Mouse (Mus musculus): Measurements from ENCODE around the gene Iqcd. TPM values are rescaled to one million over a fixed set of nuclear protein-coding genes. Genes with fewer than 3 reads are reported as not detected.

Iqcd gene
- polyA plus RNA-seq, 1 experiment from 2014 or later, result 1.7 TPM

DNA sequence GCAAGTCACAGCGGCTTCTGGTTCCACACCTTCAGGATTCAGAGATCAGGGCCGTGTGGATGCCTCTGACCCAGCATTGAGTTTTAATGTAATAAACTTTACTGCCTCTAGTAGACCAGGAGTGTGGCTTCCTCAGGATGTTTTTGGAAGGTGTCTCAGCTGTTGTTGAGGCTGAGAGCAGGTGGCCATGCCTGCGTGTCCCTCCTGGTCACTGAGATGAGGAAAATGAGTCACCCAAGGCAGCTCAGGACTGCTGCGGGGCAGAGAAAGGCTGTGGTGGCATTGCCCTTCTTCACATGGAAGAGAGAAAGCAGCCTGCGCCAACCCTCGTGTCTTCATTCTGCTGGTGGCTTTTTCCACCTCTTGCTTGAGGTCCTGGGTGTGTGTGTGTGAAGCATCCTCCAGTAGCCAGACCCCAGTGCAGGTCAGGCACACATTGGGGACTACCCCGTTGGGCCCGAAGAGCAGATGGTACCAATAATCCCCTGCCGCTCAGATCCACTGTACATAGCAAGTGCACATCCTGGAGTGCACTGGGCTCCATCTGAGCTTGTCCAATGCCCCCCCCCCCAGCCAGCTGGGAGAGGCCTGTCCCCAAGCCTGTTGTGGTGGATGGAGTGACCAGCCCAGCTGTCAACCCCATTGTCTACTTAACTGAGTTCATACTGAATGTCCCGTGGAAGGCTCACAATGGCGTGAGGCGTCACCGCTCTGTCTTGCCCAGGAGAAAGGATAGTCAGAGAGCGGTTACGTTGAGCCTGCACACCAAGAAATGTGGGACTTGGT is 38.9 kb downstream of the Iqcd start:
- Histone ChIP-seq H3K36me3 (ENCODE audit: insufficient read depth, low read length) (peaks cover 29% of the 10 kb centered on the region), H3K9me3 (ENCODE audit: low read length) (no peaks in the 10 kb centered on the region)
- 90% methylated on average over 15 of the region's 15 CpGs for WGBS

DNA sequence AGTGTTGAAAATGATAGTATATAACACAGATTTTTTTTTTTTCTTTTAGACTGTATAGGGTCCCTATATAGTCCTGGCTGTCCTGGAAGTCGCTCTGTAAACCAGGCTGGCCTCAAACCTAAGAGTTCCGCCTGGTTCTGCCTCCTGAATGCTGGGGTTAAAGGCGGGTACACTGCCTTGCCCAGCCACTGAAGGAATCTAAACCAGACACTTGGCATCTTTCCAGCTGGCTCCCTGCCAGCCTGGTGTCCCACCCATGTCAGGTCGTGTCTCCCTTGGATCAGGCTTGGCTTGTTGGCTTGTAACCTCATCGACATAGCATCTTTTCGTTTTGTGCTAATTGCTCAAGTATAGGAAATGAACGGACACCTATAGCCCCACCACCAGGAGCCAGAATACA is 39.8 kb downstream of the Iqcd start:
- Histone ChIP-seq H3K9me3 (ENCODE audit: low read length) (no peaks in the 10 kb centered on the region), H3K27ac (ENCODE audit: low read length) (no peak overlapping the region), H3K36me3 (ENCODE audit: insufficient read depth, low read length) (peaks cover 20% of the 10 kb centered on the region), H3K27me3 (replicated peaks; ENCODE audit: insufficient read depth, low read length) (no peaks in the 10 kb centered on the region), H3K4me1 (ENCODE audit: insufficient read depth, low read depth, low read length) (no peaks in the 10 kb centered on the region), H3K4me3 (ENCODE audit: low read depth, low read length) (no peak overlapping the region), H3K4me2 (replicated peaks; ENCODE audit: low read depth, low read length) (no peak overlapping the region), H3K9ac (replicated peaks; ENCODE audit: low read depth) (no peak overlapping the region)
- ATAC-seq (no peak), DNase-seq (ENCODE audit: low spot score) (no peak)
- TF ChIP-seq CTCF (IDR thresholded peaks at IDR 0.05), result no peak; the same call in 1 of the 2 replicates
- TF ChIP-seq EP300 (IDR thresholded peaks at IDR 0.05), result no peak
- 53% methylated on average over 7 of the region's 7 CpGs for WGBS

More for the DNA sequence above, 38.9 kb downstream of the Iqcd start:
- no peak overlapping the region for H3K9ac ChIP-seq (replicated peaks; ENCODE audit: low read depth)
- H3K4me3 ChIP-seq (ENCODE audit: low read depth, low read length), result no peak overlapping the region
- no peak overlapping the region for H3K27ac ChIP-seq (ENCODE audit: low read length)
- H3K4me2 ChIP-seq (replicated peaks; ENCODE audit: low read depth, low read length), result no peak overlapping the region
- no peak for ATAC-seq
- H3K27me3 ChIP-seq (replicated peaks; ENCODE audit: insufficient read depth, low read length), result no peaks in the 10 kb centered on the region
- TF ChIP-seq CTCF (IDR thresholded peaks at IDR 0.05), result no peak
- no peak for TF ChIP-seq EP300 (IDR thresholded peaks at IDR 0.05)
- no peaks in the 10 kb centered on the region for H3K4me1 ChIP-seq (ENCODE audit: insufficient read depth, low read depth, low read length)
- DNase-seq (ENCODE audit: low spot score), result no peak

DNA sequence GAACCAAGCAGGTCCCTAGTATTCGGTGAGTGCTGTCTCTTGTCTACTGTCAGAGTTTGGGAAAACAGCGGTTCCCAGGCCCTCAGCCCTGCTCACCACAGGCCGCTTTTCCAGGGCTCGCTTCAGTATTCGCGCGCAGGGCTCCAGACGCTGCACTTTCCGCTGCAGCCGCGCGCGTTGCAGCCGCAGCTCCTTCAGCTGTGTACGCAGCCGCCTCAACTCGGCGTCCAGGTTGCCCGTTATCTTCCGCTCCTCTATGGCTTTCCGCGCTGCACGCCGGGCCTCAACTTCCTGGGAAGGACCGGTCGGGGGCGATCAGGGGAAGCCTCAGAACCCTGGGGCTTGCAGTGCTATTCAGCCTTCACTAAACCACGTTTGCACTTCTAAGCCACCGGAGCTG is 42.3 kb downstream of the Iqcd start:
- TF ChIP-seq EP300 (IDR thresholded peaks at IDR 0.05) (no peak), CTCF (IDR thresholded peaks at IDR 0.05) (no peak)
- H3K27me3 ChIP-seq (replicated peaks; ENCODE audit: insufficient read depth, low read length), result no peaks in the 10 kb centered on the region
- ATAC-seq (no peak), DNase-seq (ENCODE audit: low spot score) (no peak)
- peaks cover 15% of the 10 kb centered on the region for H3K36me3 ChIP-seq (ENCODE audit: insufficient read depth, low read length)
- H3K4me2 ChIP-seq (replicated peaks; ENCODE audit: low read depth, low read length), result no peak overlapping the region
- no peak overlapping the region for H3K27ac ChIP-seq (ENCODE audit: low read length)
- H3K4me3 ChIP-seq (ENCODE audit: low read depth, low read length), result no peak overlapping the region
- no peaks in the 10 kb centered on the region for H3K9me3 ChIP-seq (ENCODE audit: low read length)
- 13% methylated on average over 29 of the region's 29 CpGs for WGBS
- H3K9ac ChIP-seq (replicated peaks; ENCODE audit: low read depth), result no peak overlapping the region
- no peaks in the 10 kb centered on the region for H3K4me1 ChIP-seq (ENCODE audit: insufficient read depth, low read depth, low read length)

DNA sequence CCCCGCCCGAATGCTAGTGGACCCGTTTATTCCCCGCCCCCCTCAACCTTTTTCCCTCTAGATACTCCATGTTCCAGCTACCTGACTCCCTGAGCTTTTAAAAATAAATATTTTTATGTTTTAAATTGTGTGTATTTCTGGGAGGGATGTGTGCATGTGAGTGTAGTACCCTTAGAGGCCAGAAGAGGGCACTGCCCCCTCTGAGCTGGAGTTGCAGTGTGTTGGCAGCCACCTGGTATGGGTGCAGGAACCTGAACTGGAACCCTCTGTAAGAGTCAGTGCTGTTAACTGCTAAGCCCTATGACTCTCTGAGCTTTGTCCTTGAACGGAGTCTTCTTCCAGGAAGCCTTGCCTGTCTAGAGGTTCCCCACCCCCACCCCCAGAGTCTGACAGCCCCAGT is 43.1 kb downstream of the Iqcd start:
- no peak overlapping the region for H3K27ac ChIP-seq (ENCODE audit: low read length)
- TF ChIP-seq CTCF (IDR thresholded peaks at IDR 0.05) (0 out of 2 replicates have a peak, but pooled peaks have one; percentile 1), EP300 (IDR thresholded peaks at IDR 0.05) (no peak)
- H3K36me3 ChIP-seq (ENCODE audit: insufficient read depth, low read length), result peaks cover 9% of the 10 kb centered on the region
- no peak overlapping the region for H3K4me2 ChIP-seq (replicated peaks; ENCODE audit: low read depth, low read length)
- no peak overlapping the region for H3K4me3 ChIP-seq (ENCODE audit: low read depth, low read length)
- H3K9ac ChIP-seq (replicated peaks; ENCODE audit: low read depth), result no peak overlapping the region
- no peaks in the 10 kb centered on the region for H3K27me3 ChIP-seq (replicated peaks; ENCODE audit: insufficient read depth, low read length)
- WGBS, result 90% methylated on average over 5 of the region's 5 CpGs
- no peaks in the 10 kb centered on the region for H3K4me1 ChIP-seq (ENCODE audit: insufficient read depth, low read depth, low read length)
- no peaks in the 10 kb centered on the region for H3K9me3 ChIP-seq (ENCODE audit: low read length)
- no peak for DNase-seq (ENCODE audit: low spot score)
- no peak for ATAC-seq

DNA sequence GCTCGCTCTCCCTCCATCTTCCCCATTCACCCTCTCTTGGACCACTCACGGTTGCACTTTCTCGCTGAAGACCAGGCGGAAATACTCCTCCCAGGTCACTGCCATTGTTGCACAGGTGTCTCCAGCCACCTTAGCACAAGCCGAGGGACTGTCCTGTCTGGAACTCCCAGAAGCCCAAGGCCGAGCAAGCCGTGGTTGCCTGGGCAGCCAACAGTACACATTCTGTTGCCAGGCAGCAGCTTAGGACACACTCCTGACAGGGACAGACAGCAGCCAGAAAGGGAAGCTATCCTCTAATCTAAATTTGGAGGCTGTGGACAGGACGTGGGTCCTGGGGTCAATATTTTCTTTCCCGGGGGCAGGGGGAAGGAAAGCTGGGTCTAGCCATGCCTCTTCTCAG is 45.3 kb downstream of the Iqcd start, which contains the start of gene Cfap73:
Gene Cfap73 (minus strand): TSS at position 105 of the 400 bp plus-strand sequence.
- no peak for ATAC-seq
- H3K36me3 ChIP-seq (ENCODE audit: insufficient read depth, low read length), result no peaks in the 10 kb centered on the region
- no peaks in the 10 kb centered on the region for H3K27me3 ChIP-seq (replicated peaks; ENCODE audit: insufficient read depth, low read length)
- no peaks in the 10 kb centered on the region for H3K9me3 ChIP-seq (ENCODE audit: low read length)
- no peak for DNase-seq (ENCODE audit: low spot score)
- no peak within 1 kb of the TSS for H3K4me3 ChIP-seq (ENCODE audit: low read depth, low read length)
- 40% methylated on average over 9 of the region's 9 CpGs for WGBS
- H3K9ac ChIP-seq (replicated peaks; ENCODE audit: low read depth), result no peak within 1 kb of the TSS
- TF ChIP-seq CTCF (IDR thresholded peaks at IDR 0.05), result no peak
- TF ChIP-seq EP300 (IDR thresholded peaks at IDR 0.05), result no peak
- H3K27ac ChIP-seq (ENCODE audit: low read length), result no peak within 1 kb of the TSS
- H3K4me1 ChIP-seq (ENCODE audit: insufficient read depth, low read depth, low read length), result no peaks in the 10 kb centered on the region
- H3K4me2 ChIP-seq (replicated peaks; ENCODE audit: low read depth, low read length), result no peak within 1 kb of the TSS

DNA sequence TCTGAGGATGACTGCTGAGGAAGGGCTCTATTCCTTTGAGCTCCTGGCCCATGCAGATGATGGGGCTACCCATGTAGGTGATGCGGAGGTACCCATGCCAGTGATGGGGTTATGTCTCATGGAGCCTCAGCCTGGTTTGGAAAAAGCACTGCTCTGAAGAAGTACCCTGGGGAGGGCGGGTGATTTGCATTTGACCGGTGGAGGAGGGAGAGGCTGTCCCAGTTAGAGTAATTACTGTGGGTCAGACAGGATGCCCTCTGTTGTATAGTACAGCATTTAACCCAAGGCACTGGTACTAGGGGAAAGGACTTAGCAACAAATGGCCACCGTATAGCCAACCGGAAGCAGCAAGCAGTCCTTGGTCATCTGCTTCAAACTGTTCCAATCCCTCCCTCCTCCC is 46.0 kb downstream of the Iqcd start:
- no peaks in the 10 kb centered on the region for H3K9me3 ChIP-seq (ENCODE audit: low read length)
- H3K4me2 ChIP-seq (replicated peaks; ENCODE audit: low read depth, low read length), result no peak overlapping the region
- no peak overlapping the region for H3K27ac ChIP-seq (ENCODE audit: low read length)
- no peak overlapping the region for H3K9ac ChIP-seq (replicated peaks; ENCODE audit: low read depth)
- DNase-seq (ENCODE audit: low spot score) (no peak), ATAC-seq (no peak)
- TF ChIP-seq EP300 (IDR thresholded peaks at IDR 0.05) (no peak), CTCF (IDR thresholded peaks at IDR 0.05) (no peak)
- WGBS, result 36% methylated on average over 5 of the region's 5 CpGs
- no peak overlapping the region for H3K4me3 ChIP-seq (ENCODE audit: low read depth, low read length)
- no peaks in the 10 kb centered on the region for H3K4me1 ChIP-seq (ENCODE audit: insufficient read depth, low read depth, low read length)
- H3K36me3 ChIP-seq (ENCODE audit: insufficient read depth, low read length), result no peaks in the 10 kb centered on the region
- no peaks in the 10 kb centered on the region for H3K27me3 ChIP-seq (replicated peaks; ENCODE audit: insufficient read depth, low read length)
